Mouse (Mus musculus) heart, embryonic 15.5 days (tissue): Measurements from ENCODE around the gene Galnt14. TPM values are rescaled to one million over a fixed set of nuclear protein-coding genes. Genes with fewer than 3 reads are reported as not detected.

Experiments used
- ATAC-seq: fragments of 200-750 bp; cut with Nextera tagmentation; replicated peaks from 2 replicates; pipeline ENCODE4 v1.8.0; 2017; ENCODE audit warnings: low read depth, moderate TSS enrichment; ENCODE audit not compliant: insufficient number of reproducible peaks, insufficient read depth, low FRiP score
- H3K27ac ChIP-seq: fragments of 300-500 bp; sonication (generic); 2 replicates; pipeline ENCODE4 v1.5.1; 2015; ENCODE audit warnings: mild to moderate bottlenecking, inconsistent platforms
- H3K27me3 ChIP-seq: fragments of 300-500 bp; sonication (generic); 2 replicates; pipeline ENCODE4 v1.6.1; 2015; ENCODE audit warnings: inconsistent platforms
- H3K36me3 ChIP-seq: fragments of 300-500 bp; sonication (generic); 2 replicates; pipeline ENCODE4 v1.6.1; 2015; ENCODE audit warnings: mild to moderate bottlenecking, inconsistent platforms
- H3K4me1 ChIP-seq: fragments of 300-500 bp; sonication (generic); replicated peaks from 2 replicates; pipeline ENCODE4 v1.6.1; 2015; ENCODE audit warnings: inconsistent platforms
- H3K4me2 ChIP-seq: fragments of 300-500 bp; sonication (generic); 2 replicates; pipeline ENCODE4 v1.6.1; 2015; ENCODE audit warnings: inconsistent platforms, mild to moderate bottlenecking, moderate library complexity
- H3K4me3 ChIP-seq: fragments of 300-500 bp; sonication (generic); 2 replicates; pipeline ENCODE4 v1.5.1; 2015; ENCODE audit warnings: mild to moderate bottlenecking, inconsistent platforms
- H3K9ac ChIP-seq: fragments of 300-500 bp; sonication (generic); 2 replicates; pipeline ENCODE4 v1.6.1; 2015; ENCODE audit warnings: mild to moderate bottlenecking, inconsistent platforms
- H3K9me3 ChIP-seq: fragments of 300-500 bp; sonication (generic); replicated peaks from 2 replicates; pipeline ENCODE4 v1.6.1; 2016; ENCODE audit warnings: inconsistent platforms
- WGBS: fragments of 180-500 bp; shearing (Covaris S2); methylation state at CpG from one replicate; pipeline ENCODE4 v1.1.7; 2015; ENCODE audit warnings: mixed read lengths; 5-methylcytosine and 5-hydroxymethylcytosine counted together
- polyA plus RNA-seq: library from polyadenylated mRNA; unstranded; fragments of >200 nt; fragmentation: Nextera tagmentation; extraction: Ambion mirVana; gene quantifications from 2 replicates; pipeline ENCODE4 v1.2.1, GENCODE M21; 2015

The Galnt14 gene
- polyA plus RNA-seq, 1 experiment from 2014 or later, result 0.53 TPM

- H3K27ac ChIP-seq, result no peak overlapping the region
- ATAC-seq, result no peak
- no peaks in the 10 kb centered on the region for H3K36me3 ChIP-seq
- no peak overlapping the region for H3K4me3 ChIP-seq
- H3K4me1 ChIP-seq, result no peaks in the 10 kb centered on the region
- H3K27me3 ChIP-seq, result peaks cover 12% of the 10 kb centered on the region; the same call in 1 of the 2 replicates
- no peaks in the 10 kb centered on the region for H3K9me3 ChIP-seq
- H3K4me2 ChIP-seq, result no peak overlapping the region
- H3K9ac ChIP-seq, result no peak overlapping the region
- 26% methylated on average over 13 of the region's 13 CpGs for WGBS
These were observed 222.5 kb downstream of the Galnt14 start for GRCm38 (mm10) chr17:73487792-73488191.

- Histone ChIP-seq H3K9me3 (no peaks in the 10 kb centered on the region), H3K4me1 (no peaks in the 10 kb centered on the region), H3K9ac (no peak overlapping the region), H3K4me2 (no peak overlapping the region), H3K27ac (no peak overlapping the region), H3K36me3 (no peaks in the 10 kb centered on the region), H3K27me3 (peaks cover 12% of the 10 kb centered on the region; the same call in 1 of the 2 replicates), H3K4me3 (no peak overlapping the region)
- 70% methylated on average over 3 of the region's 3 CpGs for WGBS
- ATAC-seq, result no peak
These were observed 222.9 kb downstream of the Galnt14 start for GRCm38 (mm10) chr17:73487380-73487779.

GRCm38 (mm10) chr17:73477096-73478076 is 232.9 kb downstream of the Galnt14 start:
- H3K36me3 ChIP-seq, result no peaks in the 10 kb centered on the region
- WGBS, result 68% methylated on average over 11 of the region's 11 CpGs
- no peak for ATAC-seq
- no peaks in the 10 kb centered on the region for H3K27me3 ChIP-seq
- no peak overlapping the region for H3K27ac ChIP-seq
- H3K9me3 ChIP-seq, result no peaks in the 10 kb centered on the region
- H3K4me2 ChIP-seq, result no peak overlapping the region
- H3K9ac ChIP-seq, result no peak overlapping the region
- no peak overlapping the region for H3K4me3 ChIP-seq
- H3K4me1 ChIP-seq, result no peaks in the 10 kb centered on the region

GRCm38 (mm10) chr17:73474371-73474770 is 235.9 kb downstream of the Galnt14 start:
- Histone ChIP-seq H3K4me2 (no peak overlapping the region), H3K27me3 (no peaks in the 10 kb centered on the region), H3K9me3 (no peaks in the 10 kb centered on the region), H3K9ac (no peak overlapping the region), H3K36me3 (no peaks in the 10 kb centered on the region), H3K27ac (no peak overlapping the region), H3K4me1 (no peaks in the 10 kb centered on the region), H3K4me3 (no peak overlapping the region)
- ATAC-seq, result no peak
- 42% methylated on average over 7 of the region's 7 CpGs for WGBS

GRCm38 (mm10) chr17:73473012-73473411 is 237.2 kb downstream of the Galnt14 start:
- Histone ChIP-seq H3K4me1 (no peaks in the 10 kb centered on the region), H3K4me2 (no peak overlapping the region), H3K9ac (no peak overlapping the region), H3K27me3 (no peaks in the 10 kb centered on the region), H3K4me3 (no peak overlapping the region), H3K9me3 (no peaks in the 10 kb centered on the region), H3K27ac (no peak overlapping the region), H3K36me3 (no peaks in the 10 kb centered on the region)
- 80% methylated on average over 3 of the region's 3 CpGs for WGBS
- no peak for ATAC-seq

GRCm38 (mm10) chr17:73460874-73461273 is 249.4 kb downstream of the Galnt14 start:
- H3K36me3 ChIP-seq, result no peaks in the 10 kb centered on the region
- H3K4me2 ChIP-seq, result no peak overlapping the region
- no peaks in the 10 kb centered on the region for H3K4me1 ChIP-seq
- no peak overlapping the region for H3K9ac ChIP-seq
- H3K27ac ChIP-seq, result no peak overlapping the region
- WGBS, result 83% methylated on average over 4 of the region's 4 CpGs
- no peak overlapping the region for H3K4me3 ChIP-seq
- no peak for ATAC-seq
- no peaks in the 10 kb centered on the region for H3K27me3 ChIP-seq
- H3K9me3 ChIP-seq, result no peaks in the 10 kb centered on the region

- H3K4me3 ChIP-seq, result no peak overlapping the region
- H3K27me3 ChIP-seq, result no peaks in the 10 kb centered on the region
- 71% methylated on average over 4 of the region's 4 CpGs for WGBS
- H3K36me3 ChIP-seq, result no peaks in the 10 kb centered on the region
- ATAC-seq, result no peak
- H3K9ac ChIP-seq, result no peak overlapping the region
- no peak overlapping the region for H3K4me2 ChIP-seq
- H3K4me1 ChIP-seq, result no peaks in the 10 kb centered on the region
- no peak overlapping the region for H3K27ac ChIP-seq
- H3K9me3 ChIP-seq, result no peaks in the 10 kb centered on the region
These were observed 251.5 kb downstream of the Galnt14 start for GRCm38 (mm10) chr17:73458741-73459140.

- no peak overlapping the region for H3K27ac ChIP-seq
- H3K9me3 ChIP-seq, result no peaks in the 10 kb centered on the region
- 80% methylated on average over 2 of the region's 2 CpGs for WGBS
- no peak for ATAC-seq
- no peak overlapping the region for H3K4me2 ChIP-seq
- H3K4me3 ChIP-seq, result no peak overlapping the region
- no peaks in the 10 kb centered on the region for H3K4me1 ChIP-seq
- no peak overlapping the region for H3K9ac ChIP-seq
- no peaks in the 10 kb centered on the region for H3K27me3 ChIP-seq
- no peaks in the 10 kb centered on the region for H3K36me3 ChIP-seq
These were observed 253.7 kb downstream of the Galnt14 start for GRCm38 (mm10) chr17:73456551-73456950.

- Histone ChIP-seq H3K4me2 (no peak overlapping the region), H3K9me3 (no peaks in the 10 kb centered on the region), H3K4me3 (no peak overlapping the region), H3K27ac (no peak overlapping the region), H3K4me1 (no peaks in the 10 kb centered on the region), H3K36me3 (no peaks in the 10 kb centered on the region), H3K9ac (no peak overlapping the region), H3K27me3 (no peaks in the 10 kb centered on the region)
- no peak for ATAC-seq
- 73% methylated on average over 3 of the region's 3 CpGs for WGBS
These were observed 256.6 kb downstream of the Galnt14 start for GRCm38 (mm10) chr17:73453646-73454045.

- no peaks in the 10 kb centered on the region for H3K36me3 ChIP-seq
- H3K4me1 ChIP-seq, result no peaks in the 10 kb centered on the region
- H3K9ac ChIP-seq, result no peak overlapping the region
- no peak for ATAC-seq
- no peak overlapping the region for H3K4me3 ChIP-seq
- no peaks in the 10 kb centered on the region for H3K9me3 ChIP-seq
- 78% methylated on average over 4 of the region's 4 CpGs for WGBS
- H3K4me2 ChIP-seq, result no peak overlapping the region
- H3K27ac ChIP-seq, result no peak overlapping the region
- H3K27me3 ChIP-seq, result no peaks in the 10 kb centered on the region
These were observed 258.0 kb downstream of the Galnt14 start for GRCm38 (mm10) chr17:73452151-73452760.

- no peak overlapping the region for H3K4me3 ChIP-seq
- H3K36me3 ChIP-seq, result no peaks in the 10 kb centered on the region
- H3K4me1 ChIP-seq, result no peaks in the 10 kb centered on the region
- H3K9me3 ChIP-seq, result no peaks in the 10 kb centered on the region
- no peak overlapping the region for H3K4me2 ChIP-seq
- H3K9ac ChIP-seq, result no peak overlapping the region
- ATAC-seq, result no peak
- no peak overlapping the region for H3K27ac ChIP-seq
- no peaks in the 10 kb centered on the region for H3K27me3 ChIP-seq
These were observed 261.1 kb downstream of the Galnt14 start for GRCm38 (mm10) chr17:73449104-73449503.
